In the genomic region with DNA sequence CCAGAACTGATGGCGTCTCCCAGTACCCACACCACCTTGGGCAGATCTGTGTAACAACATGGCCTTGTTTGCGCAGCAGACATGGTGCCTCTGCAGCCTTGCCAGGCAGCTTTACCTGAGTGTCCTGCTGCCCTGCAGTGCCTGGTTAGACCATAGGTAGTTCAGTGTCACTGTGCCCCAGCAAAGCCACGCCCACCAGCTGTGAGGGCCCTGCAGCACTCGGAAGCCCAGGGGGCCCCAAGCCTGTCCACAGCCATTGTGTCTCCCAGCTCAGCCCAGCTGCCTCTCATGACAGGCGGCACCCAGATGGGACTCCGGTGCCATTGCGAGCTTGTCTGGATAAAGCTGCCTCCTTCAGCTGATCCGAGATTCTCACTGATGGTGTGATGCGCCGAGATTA, we compare ENCODE assay signal across 10 mouse cellular contexts. TPM values are rescaled to one million over a fixed set of nuclear protein-coding genes. Genes with fewer than 3 reads are reported as not detected.
A peak's percentile ranks its signal among the peaks of the same experiment; 100 is the strongest.
DNase-seq lines count a peak whose midpoint lies in the region; ATAC-seq lines count a peak whose summit lies in the region.
"Had no signal": no experiment of that assay in that cellular context is flagged by ENCODE, and none has a peak within 500 bp of the region (broad histone marks: within the 10 kb centered on the region; RNA-seq: fewer than 3 reads in every experiment).

No protein-coding gene starts in this region.

- H3K27me3 ChIP-seq in heart, embryonic 16.5 days (ENCODE audit: control insufficient read depth, insufficient read depth, low read length) = no peaks in the 10 kb centered on the region
- H3K27me3 ChIP-seq in hindbrain, embryonic 10.5 days (ENCODE audit: insufficient read depth, poor library complexity, severe bottlenecking) = peaks cover 37% of the 10 kb centered on the region
- H3K27me3 ChIP-seq in intestine, embryonic 15.5 days (replicated peaks) = no peaks in the 10 kb centered on the region
- H3K27me3 ChIP-seq in midbrain, embryonic 16.5 days (ENCODE audit: control insufficient read depth, insufficient read depth, low read depth, low read length) = no peaks in the 10 kb centered on the region

- H3K4me1 ChIP-seq in heart, embryonic 16.5 days (ENCODE audit: control insufficient read depth, insufficient read depth, low read length) = peaks cover 80% of the 10 kb centered on the region
- H3K4me1 ChIP-seq in hindbrain, embryonic 10.5 days (replicated peaks) = peaks cover 100% of the 10 kb centered on the region
- H3K4me1 ChIP-seq in intestine, embryonic 15.5 days (replicated peaks) = peaks cover 72% of the 10 kb centered on the region
- H3K4me1 ChIP-seq in midbrain, embryonic 16.5 days (ENCODE audit: control insufficient read depth, insufficient read depth, low read length) = peaks cover 4% of the 10 kb centered on the region; the same call in 1 of the 2 replicates

- peak overlapping the region; percentile 17; the same call in 1 of the 2 replicates for H3K27ac ChIP-seq in heart, embryonic 16.5 days (ENCODE audit: low read length)
- peak overlapping the region; percentile 47 for H3K27ac ChIP-seq in hindbrain, embryonic 10.5 days
- H3K27ac ChIP-seq in intestine, embryonic 15.5 days = peak overlapping the region; percentile 49; the same call in 1 of the 2 replicates
- H3K27ac ChIP-seq in midbrain, embryonic 16.5 days (ENCODE audit: low read length) = no peak overlapping the region; the same call in 1 of the 2 replicates
- H3K27ac ChIP-seq: limb, embryonic 12.5 days had no signal

- no peak for DNase-seq in heart, adult 11 months
- DNase-seq in hindbrain, embryonic 10.5 days (ENCODE audit: low spot score) = peak; percentile 31
- DNase-seq in kidney, postnatal 14 days = no peak
- no peak for DNase-seq in kidney, postnatal 25 days
- DNase-seq: cerebellum, adult 18-20 months; right cerebral cortex, postnatal 25 days had no signal

- no peaks in the 10 kb centered on the region for H3K36me3 ChIP-seq in heart, embryonic 16.5 days (ENCODE audit: control insufficient read depth, insufficient read depth)
- peaks cover 3% of the 10 kb centered on the region; the same call in 1 of the 2 replicates for H3K36me3 ChIP-seq in hindbrain, embryonic 10.5 days
- no peaks in the 10 kb centered on the region for H3K36me3 ChIP-seq in intestine, embryonic 15.5 days
- no peaks in the 10 kb centered on the region for H3K36me3 ChIP-seq in midbrain, embryonic 16.5 days (ENCODE audit: control insufficient read depth, insufficient read depth, low read length)
- H3K36me3 ChIP-seq: limb, embryonic 12.5 days had no signal

- ATAC-seq in heart, embryonic 16.5 days (replicated peaks; ENCODE audit: extremely low read depth, insufficient read depth, low FRiP score) = no peak
- no peak for ATAC-seq in intestine, embryonic 15.5 days
- no peak for ATAC-seq in midbrain, embryonic 16.5 days

- 55% methylated on average over 10 of the region's 10 CpGs for WGBS in heart, embryonic 16.5 days
- WGBS in hindbrain, embryonic 10.5 days = 44% methylated on average over 10 of the region's 10 CpGs
- 57% methylated on average over 10 of the region's 10 CpGs for WGBS in intestine, embryonic 15.5 days
- WGBS in midbrain, embryonic 16.5 days = 27% methylated on average over 10 of the region's 10 CpGs

- no peak overlapping the region; the same call in 1 of the 2 replicates for H3K9ac ChIP-seq in heart, embryonic 16.5 days (ENCODE audit: low read length)
- H3K9ac ChIP-seq in intestine, embryonic 15.5 days = peak overlapping the region; percentile 3; the same call in 1 of the 2 replicates
- peak overlapping the region; percentile 31 for H3K9ac ChIP-seq in midbrain, embryonic 16.5 days (ENCODE audit: low read depth, low read length)
- H3K9ac ChIP-seq: limb, embryonic 12.5 days had no signal

- no peaks in the 10 kb centered on the region for H3K9me3 ChIP-seq in heart, embryonic 16.5 days (replicated peaks; ENCODE audit: control insufficient read depth, low read length)
- no peaks in the 10 kb centered on the region for H3K9me3 ChIP-seq in hindbrain, embryonic 10.5 days
- H3K9me3 ChIP-seq in intestine, embryonic 15.5 days = no peaks in the 10 kb centered on the region
- no peaks in the 10 kb centered on the region for H3K9me3 ChIP-seq in midbrain, embryonic 16.5 days (replicated peaks; ENCODE audit: control insufficient read depth, low read length, poor library complexity, severe bottlenecking)
- H3K9me3 ChIP-seq: limb, embryonic 12.5 days had no signal

- no peak overlapping the region for H3K4me2 ChIP-seq in heart, embryonic 16.5 days (ENCODE audit: low read depth, low read length)
- H3K4me2 ChIP-seq in intestine, embryonic 15.5 days (replicated peaks) = peak overlapping the region; percentile 24
- no peak overlapping the region for H3K4me2 ChIP-seq in midbrain, embryonic 16.5 days (ENCODE audit: low read length)
- H3K4me2 ChIP-seq: limb, embryonic 12.5 days had no signal

- no peak overlapping the region for H3K4me3 ChIP-seq in heart, embryonic 16.5 days (ENCODE audit: low read length)
- H3K4me3 ChIP-seq in hindbrain, embryonic 10.5 days = no peak overlapping the region
- H3K4me3 ChIP-seq in intestine, embryonic 15.5 days (replicated peaks) = no peak overlapping the region
- H3K4me3 ChIP-seq in midbrain, embryonic 16.5 days (ENCODE audit: low read depth, low read length) = no peak overlapping the region
- H3K4me3 ChIP-seq: limb, embryonic 12.5 days had no signal

RNA-seq across cellular contexts. Expression of a gene that starts 9.6 kb away (rescaled TPM):
- polyA plus RNA-seq in heart, embryonic 16.5 days (2015; fragmentation: Nextera tagmentation; extraction: Ambion mirVana) = 2.9 and 3.1 TPM in 2 replicates
- polyA plus RNA-seq in hindbrain, embryonic 10.5 days (2016; fragmentation: Nextera tagmentation; extraction: Ambion mirVana) = 1.6 and 2.4 TPM in 2 replicates
- 4.9 and 5.2 TPM in 2 replicates for polyA plus RNA-seq in intestine, embryonic 15.5 days (2015; fragmentation: Nextera tagmentation; extraction: Ambion mirVana)
- polyA plus RNA-seq in midbrain, embryonic 16.5 days (2015; fragmentation: Nextera tagmentation; extraction: Ambion mirVana) = 0.77 and 1.2 TPM in 2 replicates
